Mouse (Mus musculus) thymus, adult 2 months (tissue): ENCODE measurements around the gene St6galnac3.

ENCODE experiments used
- CTCF ChIP-seq: fragments of 200-500 bp; IDR thresholded peaks from 2 replicates; pipeline ENCODE4 v1.5.1; 2012; ENCODE audit warnings: mild to moderate bottlenecking, control low read depth, low read length, moderate library complexity, borderline replicate concordance; ENCODE audit not compliant: control insufficient read depth, poor library complexity, insufficient read depth; ENCODE audit errors: extremely low read depth
- POLR2A ChIP-seq: fragments of 200-500 bp; IDR thresholded peaks from 2 replicates; pipeline ENCODE4 v1.6.1; 2012; ENCODE audit warnings: mild to moderate bottlenecking, low read length, control low read depth, moderate library complexity; ENCODE audit not compliant: control insufficient read depth, poor library complexity, insufficient read depth; ENCODE audit errors: extremely low read depth

- TF ChIP-seq CTCF: no peak
- no peak for TF ChIP-seq POLR2A
Observed at GRCm38 (mm10) chr3:153339091-153339490, 385.9 kb downstream of the St6galnac3 start.
